Mouse (Mus musculus) neural tube, embryonic 13.5 days (tissue): ENCODE measurements at regions not wholly inside any gene's neighbourhood (a gene's known extent, or its start where the extent isn't known, plus 50 kb on each side); places are given as distances from the start of the nearest gene placed in this dataset.

Experiments used
- ATAC-seq: fragments of 200-750 bp; cut with Nextera tagmentation; 2 replicates; pipeline ENCODE4 v1.8.0; 2017; ENCODE audit warnings: low read depth, mild to moderate bottlenecking, moderate TSS enrichment, moderate library complexity
- H3K27ac ChIP-seq: fragments of 300-500 bp; sonication (generic); replicated peaks from 2 replicates; pipeline ENCODE4 v1.5.1; 2015; ENCODE audit warnings: moderate library complexity, mild to moderate bottlenecking, inconsistent platforms
- H3K27me3 ChIP-seq: fragments of 300-500 bp; sonication (generic); 2 replicates; pipeline ENCODE4 v1.6.1; 2015; ENCODE audit warnings: mild to moderate bottlenecking, inconsistent platforms
- H3K36me3 ChIP-seq: fragments of 300-500 bp; sonication (generic); 2 replicates; pipeline ENCODE4 v1.6.1; 2015; ENCODE audit warnings: mild to moderate bottlenecking, inconsistent platforms
- H3K4me1 ChIP-seq: fragments of 300-500 bp; sonication (generic); replicated peaks from 2 replicates; pipeline ENCODE4 v1.6.1; 2015; ENCODE audit warnings: inconsistent platforms
- H3K4me2 ChIP-seq: fragments of 300-500 bp; sonication (generic); 2 replicates; pipeline ENCODE4 v1.6.1; 2015; ENCODE audit warnings: inconsistent platforms, mild to moderate bottlenecking, moderate library complexity
- H3K4me3 ChIP-seq: fragments of 300-500 bp; sonication (generic); 2 replicates; pipeline ENCODE4 v1.5.1; 2015; ENCODE audit warnings: mild to moderate bottlenecking, inconsistent platforms
- H3K9ac ChIP-seq: fragments of 300-500 bp; sonication (generic); 2 replicates; pipeline ENCODE4 v1.6.1; 2015; ENCODE audit warnings: moderate library complexity, mild to moderate bottlenecking, inconsistent platforms
- H3K9me3 ChIP-seq: fragments of 300-500 bp; sonication (generic); 2 replicates; pipeline ENCODE4 v1.6.1; 2016; ENCODE audit warnings: inconsistent platforms
- WGBS: fragments of 180-500 bp; shearing (Covaris S2); methylation state at CpG from one replicate; pipeline ENCODE4 v1.1.7; 2015; 5-methylcytosine and 5-hydroxymethylcytosine counted together

GRCm38 (mm10) chr10:44665509-44666144, 137.3 kb upstream of the Prdm1 start:
- Histone ChIP-seq H3K4me1 (no peaks in the 10 kb centered on the region), H3K9me3 (no peaks in the 10 kb centered on the region), H3K4me2 (no peak overlapping the region), H3K9ac (no peak overlapping the region), H3K36me3 (no peaks in the 10 kb centered on the region), H3K4me3 (no peak overlapping the region), H3K27ac (no peak overlapping the region), H3K27me3 (no peaks in the 10 kb centered on the region)
- no peak for ATAC-seq
- WGBS: 78% methylated on average over 4 of the region's 4 CpGs

- no peak overlapping the region for H3K4me2 ChIP-seq
- no peak overlapping the region for H3K4me3 ChIP-seq
- no peaks in the 10 kb centered on the region for H3K9me3 ChIP-seq
- no peaks in the 10 kb centered on the region for H3K27me3 ChIP-seq
- no peak overlapping the region for H3K9ac ChIP-seq
- H3K27ac ChIP-seq: no peak overlapping the region
- 92% methylated on average over 3 of the region's 3 CpGs for WGBS
- H3K4me1 ChIP-seq: no peaks in the 10 kb centered on the region
- H3K36me3 ChIP-seq: no peaks in the 10 kb centered on the region
- no peak for ATAC-seq
These were observed 131.2 kb upstream of the Prdm1 start for GRCm38 (mm10) chr10:44659499-44659898.

- ATAC-seq: no peak
- Histone ChIP-seq H3K4me1 (no peaks in the 10 kb centered on the region), H3K9ac (no peak overlapping the region), H3K36me3 (no peaks in the 10 kb centered on the region), H3K27me3 (no peaks in the 10 kb centered on the region), H3K9me3 (no peaks in the 10 kb centered on the region), H3K4me2 (no peak overlapping the region), H3K27ac (no peak overlapping the region), H3K4me3 (no peak overlapping the region)
- WGBS: 75% methylated on average over 5 of the region's 5 CpGs
These were observed 125.5 kb upstream of the Prdm1 start for GRCm38 (mm10) chr10:44653761-44654160.

GRCm38 (mm10) chr10:44647021-44647420, 118.7 kb upstream of the Prdm1 start:
- no peak overlapping the region for H3K9ac ChIP-seq
- 42% methylated on average over 5 of the region's 5 CpGs for WGBS
- no peaks in the 10 kb centered on the region for H3K4me1 ChIP-seq
- no peaks in the 10 kb centered on the region for H3K36me3 ChIP-seq
- H3K4me2 ChIP-seq: no peak overlapping the region
- H3K4me3 ChIP-seq: no peak overlapping the region
- no peak overlapping the region for H3K27ac ChIP-seq
- H3K9me3 ChIP-seq: no peaks in the 10 kb centered on the region
- no peak for ATAC-seq
- H3K27me3 ChIP-seq: no peaks in the 10 kb centered on the region

- WGBS: 90% methylated on average over 5 of the region's 5 CpGs
- Histone ChIP-seq H3K36me3 (no peaks in the 10 kb centered on the region), H3K9ac (no peak overlapping the region), H3K4me1 (no peaks in the 10 kb centered on the region), H3K4me2 (no peak overlapping the region), H3K27me3 (no peaks in the 10 kb centered on the region), H3K4me3 (no peak overlapping the region), H3K9me3 (no peaks in the 10 kb centered on the region), H3K27ac (no peak overlapping the region)
- ATAC-seq: no peak
These were observed 118.3 kb upstream of the Prdm1 start for GRCm38 (mm10) chr10:44646615-44647014.

GRCm38 (mm10) chr10:44641616-44642015, 113.3 kb upstream of the Prdm1 start:
- no peak for ATAC-seq
- WGBS: 91% methylated on average over 2 of the region's 2 CpGs
- H3K4me1 ChIP-seq: no peaks in the 10 kb centered on the region

GRCm38 (mm10) chr10:44640620-44641019, 112.3 kb upstream of the Prdm1 start:
- no peak overlapping the region for H3K4me3 ChIP-seq
- no peak overlapping the region for H3K4me2 ChIP-seq
- H3K27me3 ChIP-seq: no peaks in the 10 kb centered on the region
- WGBS: 92% methylated on average over 8 of the region's 8 CpGs
- no peak overlapping the region for H3K27ac ChIP-seq
- ATAC-seq: no peak
- H3K36me3 ChIP-seq: no peaks in the 10 kb centered on the region
- no peaks in the 10 kb centered on the region for H3K4me1 ChIP-seq
- no peaks in the 10 kb centered on the region for H3K9me3 ChIP-seq
- H3K9ac ChIP-seq: no peak overlapping the region

More at GRCm38 (mm10) chr10:44641616-44642015, 113.3 kb upstream of the Prdm1 start:
- Histone ChIP-seq H3K36me3 (no peaks in the 10 kb centered on the region), H3K27me3 (no peaks in the 10 kb centered on the region), H3K9me3 (no peaks in the 10 kb centered on the region), H3K4me3 (no peak overlapping the region), H3K4me2 (no peak overlapping the region), H3K27ac (no peak overlapping the region), H3K9ac (no peak overlapping the region)

- Histone ChIP-seq H3K36me3 (no peaks in the 10 kb centered on the region), H3K9ac (no peak overlapping the region), H3K4me1 (no peaks in the 10 kb centered on the region), H3K27ac (no peak overlapping the region), H3K4me3 (no peak overlapping the region), H3K4me2 (no peak overlapping the region), H3K9me3 (no peaks in the 10 kb centered on the region), H3K27me3 (no peaks in the 10 kb centered on the region)
- ATAC-seq: no peak
- 92% methylated on average over 2 of the region's 2 CpGs for WGBS
These were observed 110.4 kb upstream of the Prdm1 start for GRCm38 (mm10) chr10:44638678-44639077.

GRCm38 (mm10) chr10:44636786-44637185, 108.5 kb upstream of the Prdm1 start:
- 91% methylated on average over 3 of the region's 3 CpGs for WGBS
- H3K9ac ChIP-seq: no peak overlapping the region
- H3K27me3 ChIP-seq: no peaks in the 10 kb centered on the region
- no peak overlapping the region for H3K27ac ChIP-seq
- H3K36me3 ChIP-seq: no peaks in the 10 kb centered on the region
- no peak for ATAC-seq
- H3K4me1 ChIP-seq: no peaks in the 10 kb centered on the region
- H3K4me3 ChIP-seq: no peak overlapping the region
- no peak overlapping the region for H3K4me2 ChIP-seq
- no peaks in the 10 kb centered on the region for H3K9me3 ChIP-seq

- no peaks in the 10 kb centered on the region for H3K36me3 ChIP-seq
- H3K4me2 ChIP-seq: no peak overlapping the region
- H3K9me3 ChIP-seq: no peaks in the 10 kb centered on the region
- no peaks in the 10 kb centered on the region for H3K27me3 ChIP-seq
- no peak overlapping the region for H3K27ac ChIP-seq
- ATAC-seq: no peak
- no peak overlapping the region for H3K4me3 ChIP-seq
- H3K4me1 ChIP-seq: no peaks in the 10 kb centered on the region
- H3K9ac ChIP-seq: no peak overlapping the region
These were observed 107.8 kb upstream of the Prdm1 start for GRCm38 (mm10) chr10:44636061-44636460.

- WGBS: 78% methylated on average over 8 of the region's 8 CpGs
- no peak overlapping the region for H3K27ac ChIP-seq
- H3K4me1 ChIP-seq: no peaks in the 10 kb centered on the region
- ATAC-seq: no peak
- no peak overlapping the region for H3K9ac ChIP-seq
- H3K36me3 ChIP-seq: no peaks in the 10 kb centered on the region
- H3K4me3 ChIP-seq: no peak overlapping the region
- H3K27me3 ChIP-seq: no peaks in the 10 kb centered on the region
- H3K9me3 ChIP-seq: no peaks in the 10 kb centered on the region
- H3K4me2 ChIP-seq: no peak overlapping the region
These were observed 103.3 kb upstream of the Prdm1 start for GRCm38 (mm10) chr10:44631584-44631983.

- H3K36me3 ChIP-seq: no peaks in the 10 kb centered on the region
- no peak for ATAC-seq
- 77% methylated on average over 13 of the region's 13 CpGs for WGBS
These were observed 102.2 kb upstream of the Prdm1 start for GRCm38 (mm10) chr10:44630485-44630884.

GRCm38 (mm10) chr10:44628387-44628786, 100.1 kb upstream of the Prdm1 start:
- ATAC-seq: no peak
- H3K9ac ChIP-seq: no peak overlapping the region
- no peaks in the 10 kb centered on the region for H3K36me3 ChIP-seq
- H3K9me3 ChIP-seq: no peaks in the 10 kb centered on the region
- no peak overlapping the region for H3K27ac ChIP-seq
- H3K4me2 ChIP-seq: no peak overlapping the region
- H3K4me1 ChIP-seq: peaks cover 3% of the 10 kb centered on the region; the same call in 1 of the 2 replicates
- WGBS: 92% methylated on average over 3 of the region's 3 CpGs
- no peaks in the 10 kb centered on the region for H3K27me3 ChIP-seq
- H3K4me3 ChIP-seq: no peak overlapping the region

More at GRCm38 (mm10) chr10:44630485-44630884, 102.2 kb upstream of the Prdm1 start:
- no peak overlapping the region for H3K9ac ChIP-seq
- H3K27ac ChIP-seq: 0 out of 2 replicates have a peak overlapping the region, but pooled peaks have one; percentile 7
- H3K4me3 ChIP-seq: no peak overlapping the region
- peaks cover under 1% of the 10 kb centered on the region; the same call in 1 of the 2 replicates for H3K4me1 ChIP-seq
- H3K27me3 ChIP-seq: no peaks in the 10 kb centered on the region
- H3K4me2 ChIP-seq: no peak overlapping the region
- H3K9me3 ChIP-seq: no peaks in the 10 kb centered on the region
